Mouse (Mus musculus) CH12.LX (cell line): ENCODE measurements at regions not wholly inside any gene's neighbourhood (a gene's known extent, or its start where the extent isn't known, plus 50 kb on each side); places are given as distances from the start of the nearest gene placed in this dataset.

Experiments used
- DNase-seq: peaks from one replicate; pipeline ENCODE4 v3.0.0-alpha.2; 2013; ENCODE audit errors: extremely low read depth
- H3K27ac ChIP-seq: 2 replicates; pipeline ENCODE4 v1.5.1; 2012; ENCODE audit warnings: low read depth, mild to moderate bottlenecking, control low read depth, moderate library complexity; ENCODE audit not compliant: insufficient read depth
- H3K27me3 ChIP-seq: replicated peaks from 2 replicates; pipeline ENCODE3; 2012; ENCODE audit warnings: inconsistent platforms
- H3K36me3 ChIP-seq, 2 experiments: replicated peaks in 1 of 2; 2 replicates each; pipeline versions ENCODE3 to v1.6.1; 2012; ENCODE audit warnings: inconsistent platforms in 1 of 2, low read length in 1 of 2, mild to moderate bottlenecking in 1 of 2, mixed read lengths in 1 of 2, moderate library complexity in 1 of 2; ENCODE audit not compliant: control insufficient read depth in 1 of 2, insufficient read depth in 1 of 2
- H3K4me1 ChIP-seq, 2 experiments: 2 replicates each; pipeline ENCODE4 v1.6.1; 2012; ENCODE audit warnings: inconsistent platforms in 1 of 2, moderate library complexity in 1 of 2; ENCODE audit not compliant: insufficient read depth in 2 of 2, control insufficient read depth in 1 of 2
- H3K4me2 ChIP-seq: 2 replicates; pipeline ENCODE4 v1.6.1; 2012; ENCODE audit warnings: low read depth, mild to moderate bottlenecking, control low read depth; ENCODE audit not compliant: poor library complexity, insufficient read depth, severe bottlenecking
- H3K4me3 ChIP-seq, 3 experiments: fragments of 150-350 bp in 1 of 3; sonication (generic) in 1 of 3; replicated peaks in 1 of 3; 2 replicates each; pipeline versions ENCODE3 to v1.5.1; 2011 to 2012; ENCODE audit warnings: low read depth in 2 of 3, low read length in 2 of 3, mild to moderate bottlenecking in 2 of 3, moderate library complexity in 2 of 3, control low read depth in 1 of 3, improper control_type of control experiment in 1 of 3, inconsistent platforms in 1 of 3, mixed read lengths in 1 of 3; ENCODE audit not compliant: poor library complexity in 1 of 3
- H3K79me2 ChIP-seq: replicated peaks from 2 replicates; pipeline ENCODE4 v1.6.1; 2012; ENCODE audit warnings: mild to moderate bottlenecking, moderate library complexity; ENCODE audit not compliant: control insufficient read depth, poor library complexity, insufficient read depth, severe bottlenecking; ENCODE audit errors: extremely low read depth
- H3K9ac ChIP-seq: 2 replicates; pipeline ENCODE4 v1.6.1; 2012; ENCODE audit warnings: low read depth, mild to moderate bottlenecking, control low read depth, moderate library complexity; ENCODE audit not compliant: insufficient read depth
- H3K9me3 ChIP-seq: replicated peaks from 2 replicates; pipeline ENCODE3; 2012; ENCODE audit warnings: low read length, inconsistent platforms, mixed read lengths
- BHLHE40 ChIP-seq: IDR thresholded peaks from 2 replicates; pipeline ENCODE4 v1.6.1; 2011; ENCODE audit warnings: mild to moderate bottlenecking, low read depth, low read length, improper control_type of control experiment
- CHD1 ChIP-seq: IDR thresholded peaks from 2 replicates; pipeline ENCODE4 v1.6.1; 2012; ENCODE audit warnings: low read depth, low read length, improper control_type of control experiment, inconsistent platforms
- E2F4 ChIP-seq: IDR thresholded peaks from 2 replicates; pipeline ENCODE4 v1.6.1; 2011; ENCODE audit warnings: low read depth, low read length, improper control_type of control experiment; ENCODE audit not compliant: insufficient replicate concordance
- EP300 ChIP-seq: IDR thresholded peaks from 2 replicates; pipeline ENCODE4 v1.6.1; 2011; ENCODE audit warnings: low read length, improper control_type of control experiment
- GABPA ChIP-seq: IDR thresholded peaks from 2 replicates; pipeline ENCODE4 v1.6.1; 2012; ENCODE audit warnings: low read depth, low read length, improper control_type of control experiment, inconsistent platforms; ENCODE audit not compliant: insufficient replicate concordance
- JUN ChIP-seq: IDR thresholded peaks from 2 replicates; pipeline ENCODE4 v1.6.1; 2011; ENCODE audit warnings: low read depth, mild to moderate bottlenecking, low read length, improper control_type of control experiment, moderate library complexity; ENCODE audit not compliant: insufficient read depth
- JUND ChIP-seq: conservative IDR thresholded peaks from 2 replicates; pipeline ENCODE4 v1.6.1; 2011; ENCODE audit warnings: low read depth, low read length, improper control_type of control experiment
- MAFK ChIP-seq: IDR thresholded peaks from 2 replicates; pipeline ENCODE4 v1.6.1; 2011; ENCODE audit warnings: low read length, improper control_type of control experiment; ENCODE audit not compliant: insufficient replicate concordance
- MEF2A ChIP-seq: IDR thresholded peaks from 2 replicates; pipeline ENCODE4 v1.6.1; 2014; ENCODE audit warnings: low read depth, mild to moderate bottlenecking, inconsistent platforms, low read length, improper control_type of control experiment, borderline replicate concordance
- MXI1 ChIP-seq: IDR thresholded peaks from 2 replicates; pipeline ENCODE4 v1.6.1; 2011; ENCODE audit warnings: mild to moderate bottlenecking, low read depth, low read length, improper control_type of control experiment
- MYC ChIP-seq: IDR thresholded peaks from 2 replicates; pipeline ENCODE4 v1.6.1; 2011; ENCODE audit warnings: low read depth, mild to moderate bottlenecking, improper control_type of control experiment, low read length
- NELFE ChIP-seq: IDR thresholded peaks from 2 replicates; pipeline ENCODE4 v1.6.1; 2011; ENCODE audit warnings: low read depth, low read length, improper control_type of control experiment
- NRF1 ChIP-seq: IDR thresholded peaks from 2 replicates; pipeline ENCODE4 v1.6.1; 2014; ENCODE audit warnings: low read depth, mild to moderate bottlenecking, inconsistent platforms, low read length, improper control_type of control experiment, moderate library complexity
- PAX5 ChIP-seq: IDR thresholded peaks from 2 replicates; pipeline ENCODE4 v1.6.1; 2012; ENCODE audit warnings: low read length, inconsistent platforms, mixed read lengths
- POLR2A ChIP-seq: IDR thresholded peaks from 2 replicates; pipeline ENCODE4 v1.6.1; 2011; ENCODE audit warnings: low read depth, mild to moderate bottlenecking, improper control_type of control experiment, low read length
- POLR2AphosphoS2 ChIP-seq: IDR thresholded peaks from 2 replicates; pipeline ENCODE4 v1.6.1; 2011; ENCODE audit warnings: low read depth, low read length, improper control_type of control experiment
- RAD21 ChIP-seq: IDR thresholded peaks from 2 replicates; pipeline ENCODE4 v1.6.1; 2011; ENCODE audit warnings: low read depth, mild to moderate bottlenecking, low read length, improper control_type of control experiment, moderate library complexity
- SMC3 ChIP-seq: IDR thresholded peaks from 2 replicates; pipeline ENCODE4 v1.6.1; 2011; ENCODE audit warnings: low read depth, low read length, improper control_type of control experiment
- TBP ChIP-seq: conservative IDR thresholded peaks from 2 replicates; pipeline ENCODE4 v1.6.1; 2011; ENCODE audit warnings: low read depth, low read length, improper control_type of control experiment
- TCF12 ChIP-seq: IDR thresholded peaks from 2 replicates; pipeline ENCODE4 v1.6.1; 2014; ENCODE audit warnings: low read depth, mild to moderate bottlenecking, inconsistent platforms, low read length, improper control_type of control experiment
- UBTF ChIP-seq: IDR thresholded peaks from 2 replicates; pipeline ENCODE4 v1.6.1; 2012; ENCODE audit warnings: low read depth, mild to moderate bottlenecking, inconsistent platforms, low read length, improper control_type of control experiment, moderate library complexity
- USF2 ChIP-seq: conservative IDR thresholded peaks from 2 replicates; pipeline ENCODE4 v1.6.1; 2011; ENCODE audit warnings: low read depth, low read length, improper control_type of control experiment
- ZC3H11A ChIP-seq: IDR thresholded peaks from 2 replicates; pipeline ENCODE4 v1.6.1; 2012; ENCODE audit warnings: low read depth, mild to moderate bottlenecking, inconsistent platforms, low read length, improper control_type of control experiment
- ZKSCAN1 ChIP-seq: IDR thresholded peaks from 2 replicates; pipeline ENCODE4 v1.6.1; 2012; ENCODE audit warnings: low read depth, inconsistent platforms, low read length, improper control_type of control experiment, borderline replicate concordance
- ZNF384 ChIP-seq: IDR thresholded peaks from 2 replicates; pipeline ENCODE4 v1.6.1; 2012; ENCODE audit warnings: low read depth, low read length, improper control_type of control experiment, inconsistent platforms
- dilution Hi-C: fragments of 300-500 bp; cut with MboI; formaldehyde crosslinking; loops from 2 replicates; pipeline ENCODE4 v1.14.3; 2020; ENCODE audit warnings: low sequenced_read_pairs; ENCODE audit not compliant: extremely low pct_unique_long_range_greater_than_20kb, extremely low pct_ligation_motif_present
- in situ Hi-C: fragments of 300-500 bp; cut with MboI; formaldehyde crosslinking; loops from 3 replicates; pipeline ENCODE4 v1.14.3; 2019; ENCODE audit warnings: low sequenced_read_pairs, low pct_ligation_motif_present, low pct_unique_long_range_greater_than_20kb, mixed read lengths

GRCm38 (mm10) chr17:84890871-84891599 is 65.5 kb upstream of the Ppm1b start (continued):
- TF ChIP-seq MAFK = no peak

- Histone ChIP-seq H3K27ac (no peak overlapping the region), H3K9me3 (peaks cover 5% of the 10 kb centered on the region), H3K4me2 (no peak overlapping the region), H3K79me2 (no peaks in the 10 kb centered on the region), H3K36me3 (no peaks in the 10 kb centered on the region), H3K27me3 (no peaks in the 10 kb centered on the region), H3K4me3 (no peak overlapping the region), H3K4me1 (no peaks in the 10 kb centered on the region), H3K9ac (no peak overlapping the region)
- no peak for DNase-seq
- in situ Hi-C loops (no loop called here), dilution Hi-C loops (no loop called here)
- TF ChIP-seq USF2 = no peak
- TF ChIP-seq TBP = no peak
- no peak for TF ChIP-seq POLR2A
- TF ChIP-seq SMC3 = no peak
- no peak for TF ChIP-seq E2F4
- TF ChIP-seq MXI1 = no peak
- TF ChIP-seq PAX5 = no peak
- no peak for TF ChIP-seq JUND
- no peak for TF ChIP-seq CHD1
- TF ChIP-seq RAD21 = no peak
- TF ChIP-seq ZKSCAN1 = no peak
- no peak for TF ChIP-seq ZC3H11A
- TF ChIP-seq MEF2A = no peak
- no peak for TF ChIP-seq MYC
- TF ChIP-seq BHLHE40 = no peak
Observed at GRCm38 (mm10) chr17:84893273-84894033, 63.1 kb upstream of the Ppm1b start.

- Histone ChIP-seq H3K4me2 (no peak overlapping the region), H3K27me3 (no peaks in the 10 kb centered on the region), H3K27ac (no peak overlapping the region), H3K4me3 (no peak overlapping the region), H3K9ac (no peak overlapping the region), H3K9me3 (peaks cover 7% of the 10 kb centered on the region), H3K36me3 (no peaks in the 10 kb centered on the region), H3K79me2 (no peaks in the 10 kb centered on the region), H3K4me1 (no peaks in the 10 kb centered on the region)
- in situ Hi-C loops = no loop called here
- dilution Hi-C loops = no loop called here
- no peak for TF ChIP-seq UBTF
- no peak for TF ChIP-seq TCF12
- no peak for TF ChIP-seq POLR2AphosphoS2
- no peak for TF ChIP-seq MXI1
- TF ChIP-seq NELFE = no peak
- no peak for TF ChIP-seq BHLHE40
- no peak for TF ChIP-seq NRF1
- no peak for TF ChIP-seq JUN
- TF ChIP-seq MEF2A = no peak
- TF ChIP-seq ZNF384 = no peak
- no peak for TF ChIP-seq POLR2A
- no peak for TF ChIP-seq EP300
- no peak for TF ChIP-seq GABPA
- no peak for DNase-seq
Observed at GRCm38 (mm10) chr17:84895526-84895925, 61.0 kb upstream of the Ppm1b start.
